Mouse (Mus musculus): ENCODE results near the gene Dusp1.

DNA sequence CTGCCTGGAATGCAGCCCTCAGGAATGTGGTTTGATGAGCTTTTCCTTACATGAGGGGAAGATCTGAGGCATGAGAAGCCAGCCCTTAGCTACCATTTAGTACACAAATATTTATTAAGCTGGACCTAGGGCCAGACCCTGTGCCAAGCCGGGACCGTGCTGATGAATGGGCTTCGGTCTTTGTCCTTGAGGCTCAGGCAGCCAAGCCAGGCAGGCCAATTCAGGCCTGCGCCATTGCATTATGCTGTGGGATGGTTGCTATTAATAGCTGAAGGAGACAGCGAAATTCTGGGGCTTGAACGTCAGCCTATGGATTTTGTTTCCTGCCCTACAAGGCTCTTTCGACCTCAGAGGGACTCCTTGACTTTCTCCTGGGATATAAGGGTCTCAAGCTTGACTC lies 49.4 kb upstream of the Dusp1 start:
- TF ChIP-seq POLR2A (IDR thresholded peaks at IDR 0.05; ENCODE audit: control insufficient read depth, low read depth, low read length) (no peak), CTCF (IDR thresholded peaks at IDR 0.05; ENCODE audit: control insufficient read depth, insufficient read depth, insufficient replicate concordance, low read depth, low read length) (no peak)
